Comparison of ENCODE assay signal across 18 mouse cellular contexts in genomic region chr11:4814507-4815450, GRCm38 (mm10). TPM values are rescaled to one million over a fixed set of nuclear protein-coding genes. Genes with fewer than 3 reads are reported as not detected.
DNase-seq lines count a peak whose midpoint lies in the region; TF ChIP-seq lines count a peak whose summit lies in the region.
"Had no signal": no experiment of that assay in that cellular context is flagged by ENCODE, and none has a peak within 500 bp of the region (broad histone marks: within the 10 kb centered on the region; RNA-seq: fewer than 3 reads in every experiment).

No protein-coding gene starts in this region.

- no peak overlapping the region for H3K4me3 ChIP-seq in left cerebral cortex, adult 2 months
- no peak overlapping the region for H3K4me3 ChIP-seq in bone marrow macrophage, adult 2 months (ENCODE audit: insufficient read depth, low read length)
- H3K4me3 ChIP-seq: embryonic facial prominence, embryonic 10.5 days; forebrain, embryonic 13.5 days; heart, embryonic 13.5 days; hindbrain, embryonic 15.5 days had no signal

- peaks cover 23% of the 10 kb centered on the region for H3K4me1 ChIP-seq in bone marrow macrophage, adult 2 months (ENCODE audit: control insufficient read depth, insufficient read depth, low read length)
- H3K4me1 ChIP-seq: embryonic facial prominence, embryonic 10.5 days; forebrain, embryonic 13.5 days; heart, embryonic 13.5 days; hindbrain, embryonic 15.5 days had no signal

- intact Hi-C loops in left cerebral cortex, adult 2 months (cut with DNase I) = no loop called here

- no peak for TF ChIP-seq POLR2A in bone marrow macrophage, adult 2 months (IDR thresholded peaks at IDR 0.05; ENCODE audit: borderline replicate concordance, low read depth, low read length)

- H3K27ac ChIP-seq in left cerebral cortex, adult 2 months = peak overlapping the region; percentile 40; the same call in 1 of the 2 replicates
- peak overlapping the region; percentile 58 for H3K27ac ChIP-seq in bone marrow macrophage, adult 2 months (ENCODE audit: insufficient read depth, low read depth, low read length)
- H3K27ac ChIP-seq: embryonic facial prominence, embryonic 10.5 days; forebrain, embryonic 13.5 days; heart, embryonic 13.5 days; hindbrain, embryonic 15.5 days had no signal

- peak; percentile 34 for DNase-seq in adrenal gland, adult 2 months
- no peak for DNase-seq in adrenal gland, postnatal 4 days (ENCODE audit: low spot score in 2 of 2)
- peak in 1 of 2 experiments; percentile 29 for DNase-seq in left cerebral cortex, adult 2 months (ENCODE audit: extremely low spot score in 1 of 2, low spot score in 2 of 2)
- DNase-seq in left cerebral cortex, adult 11 months (ENCODE audit: low spot score) = no peak
- peak; percentile 35 for DNase-seq in 3T3-L1 (ENCODE audit: low read depth, low spot score)
- no peak for DNase-seq in thymus, postnatal 10 days (ENCODE audit: low spot score in 2 of 2)
- no peak for DNase-seq in thymus, postnatal 4 days
- DNase-seq: cerebellum, adult 18-20 months; cerebellum, postnatal 10 days; forebrain, postnatal 0 days; gastrocnemius, postnatal 36 days; heart, adult 11 months; heart, postnatal 36 days had no signal

- no peak for TF ChIP-seq CTCF in left cerebral cortex, adult 2 months (IDR thresholded peaks at IDR 0.05)
- TF ChIP-seq CTCF in bone marrow macrophage, adult 2 months (IDR thresholded peaks at IDR 0.05; ENCODE audit: low read depth, low read length) = no peak

RNA-seq across cellular contexts. Expression of gene Nf2, which starts 34.6 kb away (rescaled TPM):
- 100 to 1,000 TPM in 1 of 2 experiments, 10 to 100 TPM in 1; 87.8 to 130 TPM for total RNA-seq in adrenal gland, adult 2 months (2021)
- polyA plus RNA-seq in adrenal gland, adult 2 months (2012; rRNA removed) = 72.5 and 94.6 TPM in 2 replicates
- 10 to 100 TPM; 85.2 to 90.4 TPM for total RNA-seq in adrenal gland, postnatal 4 days (2021)
- 10 to 100 TPM; 74.3 to 74.7 TPM for total RNA-seq in left cerebral cortex, adult 2 months (2021)
- 76.7 and 76.8 TPM in 2 replicates for polyA plus RNA-seq in bone marrow macrophage, adult 2 months (2012; ENCODE audit: insufficient read depth, insufficient read length, missing spikeins)

RNA-seq across cellular contexts. Expression of gene Nipsnap1, which starts 59.0 kb away (rescaled TPM):
- total RNA-seq in adrenal gland, adult 2 months (2021) = 10 to 100 TPM; 31.5 to 35.9 TPM
- 28.2 and 30.6 TPM in 2 replicates for polyA plus RNA-seq in adrenal gland, adult 2 months (2012; rRNA removed)
- 10 to 100 TPM; 55.8 to 55.9 TPM for total RNA-seq in adrenal gland, postnatal 4 days (2021)
- 10 to 100 TPM; 84.8 to 85.8 TPM for total RNA-seq in left cerebral cortex, adult 2 months (2021)
- polyA plus RNA-seq in bone marrow macrophage, adult 2 months (2012; ENCODE audit: insufficient read depth, insufficient read length, missing spikeins) = 7.7 TPM in 2 replicates

Comparison
In these comparisons a context has a peak if more than half of its experiments do, and no peak if none do; other contexts are left out.
1. DNase-seq: peak in adrenal gland, adult 2 months (single experiment) and 3T3-L1 (single experiment); none in adrenal gland, postnatal 4 days (0 of 2), left cerebral cortex, adult 11 months (single experiment), thymus, postnatal 10 days (0 of 2) and thymus, postnatal 4 days (single experiment).